Mouse (Mus musculus): ENCODE measurements around the gene Cep19. TPM values are rescaled to one million over a fixed set of nuclear protein-coding genes. Genes with fewer than 3 reads are reported as not detected.
"Not testable (repeated sequence)": the region's sequence is repeated elsewhere in the genome, so short reads cannot be mapped to it uniquely, and the experiment has no call there.

Cep19 gene
- polyA plus RNA-seq, 1 experiment from 2014 or later, result 22.3 TPM

DNA sequence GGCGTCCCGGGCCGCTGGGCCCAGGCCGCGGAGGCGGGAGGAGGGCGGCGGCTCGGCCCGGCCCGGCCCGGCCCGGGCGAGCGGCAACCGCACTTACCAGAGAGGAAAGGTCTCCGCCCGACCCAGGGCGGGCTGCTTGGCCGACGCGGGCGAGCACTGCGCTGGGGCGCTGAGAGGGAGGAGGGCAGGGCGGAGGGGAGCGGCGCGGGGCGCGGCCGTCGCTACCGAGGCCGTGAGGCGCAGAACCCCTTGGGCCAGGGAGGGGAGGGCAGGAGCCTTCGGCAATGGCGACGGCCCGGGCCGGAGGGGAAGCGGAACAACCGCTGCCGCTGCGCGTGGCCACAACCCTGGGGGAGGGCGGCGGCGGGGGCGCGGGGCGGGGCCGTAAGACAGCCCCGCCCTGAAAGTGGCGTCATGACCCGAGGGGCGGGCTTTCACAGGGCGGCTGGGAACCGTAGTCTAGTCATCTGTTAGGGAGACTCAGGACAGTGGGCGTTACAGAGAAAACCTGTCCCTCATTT is 20.5 kb upstream of the Cep19 start, which contains the start of gene Pak2:
Pak2 (minus strand) TSS at position 352 of the 521 bp plus-strand sequence.
- Histone ChIP-seq H3K27ac (ENCODE audit: low read depth, low read length) (peak within 1 kb of the TSS; percentile 100), H3K36me3 (ENCODE audit: control insufficient read depth, insufficient read depth) (no peaks in the 10 kb centered on the region; the same call in 1 of the 2 replicates), H3K9ac (ENCODE audit: low read depth, low read length) (peak within 1 kb of the TSS; percentile 94), H3K4me1 (replicated peaks; ENCODE audit: control insufficient read depth, insufficient read depth, low read length) (0 out of 2 replicates have a peak, but pooled peaks cover 6% of the 10 kb centered on the region), H3K27me3 (replicated peaks; ENCODE audit: control insufficient read depth, insufficient read depth, low read length) (no peaks in the 10 kb centered on the region), H3K4me2 (replicated peaks; ENCODE audit: low read depth) (peak within 1 kb of the TSS; percentile 64), H3K4me3 (ENCODE audit: low read depth, low read length) (peak within 1 kb of the TSS; percentile 97), H3K9me3 (ENCODE audit: control insufficient read depth) (no peaks in the 10 kb centered on the region)
- TF ChIP-seq CTCF (IDR thresholded peaks at IDR 0.05; ENCODE audit: low read depth), result no peak
- peak; percentile 97 for ATAC-seq
- under 1% methylated on average over 50 of the region's 60 CpGs for WGBS

- ATAC-seq, result peak; percentile 60
- Histone ChIP-seq H3K9ac (ENCODE audit: low read depth, low read length) (no peak overlapping the region), H3K4me2 (replicated peaks; ENCODE audit: low read depth) (0 out of 2 replicates have a peak overlapping the region, but pooled peaks have one; percentile 3), H3K36me3 (ENCODE audit: control insufficient read depth, insufficient read depth) (peaks cover 37% of the 10 kb centered on the region), H3K27ac (ENCODE audit: low read depth, low read length) (peak overlapping the region; percentile 24; the same call in 1 of the 2 replicates), H3K4me3 (ENCODE audit: low read depth, low read length) (no peak overlapping the region), H3K4me1 (replicated peaks; ENCODE audit: control insufficient read depth, insufficient read depth, low read length) (no peaks in the 10 kb centered on the region), H3K9me3 (ENCODE audit: control insufficient read depth) (no peaks in the 10 kb centered on the region), H3K27me3 (replicated peaks; ENCODE audit: control insufficient read depth, insufficient read depth, low read length) (no peaks in the 10 kb centered on the region)
- no peak for TF ChIP-seq CTCF (IDR thresholded peaks at IDR 0.05; ENCODE audit: low read depth)
- 39% methylated on average over 17 of the region's 17 CpGs for WGBS
Measured at GRCm38 (mm10) chr16:32087629-32088443, 11.8 kb upstream of the Cep19 start.

GRCm38 (mm10) chr16:32091466-32091865 is 8.1 kb upstream of the Cep19 start:
- Histone ChIP-seq H3K9me3 (ENCODE audit: control insufficient read depth) (no peaks in the 10 kb centered on the region), H3K4me3 (ENCODE audit: low read depth, low read length) (no peak overlapping the region), H3K9ac (ENCODE audit: low read depth, low read length) (no peak overlapping the region), H3K36me3 (ENCODE audit: control insufficient read depth, insufficient read depth) (peaks cover 32% of the 10 kb centered on the region), H3K4me2 (replicated peaks; ENCODE audit: low read depth) (no peak overlapping the region), H3K27me3 (replicated peaks; ENCODE audit: control insufficient read depth, insufficient read depth, low read length) (no peaks in the 10 kb centered on the region), H3K4me1 (replicated peaks; ENCODE audit: control insufficient read depth, insufficient read depth, low read length) (no peaks in the 10 kb centered on the region), H3K27ac (ENCODE audit: low read depth, low read length) (peak overlapping the region; percentile 41; the same call in 1 of the 2 replicates)
- WGBS, result 85% methylated on average over 7 of the region's 7 CpGs
- no peak for TF ChIP-seq CTCF (IDR thresholded peaks at IDR 0.05; ENCODE audit: low read depth)
- ATAC-seq, result no peak

GRCm38 (mm10) chr16:32097757-32098156 is 1.8 kb upstream of the Cep19 start:
- not testable (repeated sequence) for H3K27ac ChIP-seq (ENCODE audit: low read depth, low read length); ATAC-seq; H3K9me3 ChIP-seq (ENCODE audit: control insufficient read depth); H3K4me3 ChIP-seq (ENCODE audit: low read depth, low read length); H3K4me2 ChIP-seq (replicated peaks; ENCODE audit: low read depth); H3K9ac ChIP-seq (ENCODE audit: low read depth, low read length); H3K27me3 ChIP-seq (replicated peaks; ENCODE audit: control insufficient read depth, insufficient read depth, low read length); H3K4me1 ChIP-seq (replicated peaks; ENCODE audit: control insufficient read depth, insufficient read depth, low read length)
- H3K36me3 ChIP-seq (ENCODE audit: control insufficient read depth, insufficient read depth), result peaks cover 11% of the 10 kb centered on the region
- WGBS, result 72% methylated on average over 2 of the region's 2 CpGs

GRCm38 (mm10) chr16:32098897-32099637 is 533 bp upstream of the Cep19 start:
- peaks cover 11% of the 10 kb centered on the region; the same call in 1 of the 2 replicates for H3K36me3 ChIP-seq (ENCODE audit: control insufficient read depth, insufficient read depth)
- no peaks in the 10 kb centered on the region for H3K4me1 ChIP-seq (replicated peaks; ENCODE audit: control insufficient read depth, insufficient read depth, low read length)
- whole genome bisulfite sequencing, result 1% methylated on average over 39 of the region's 39 CpGs
- H3K9me3 ChIP-seq (ENCODE audit: control insufficient read depth), result no peaks in the 10 kb centered on the region
- no peaks in the 10 kb centered on the region for H3K27me3 ChIP-seq (replicated peaks; ENCODE audit: control insufficient read depth, insufficient read depth, low read length)
- ATAC-seq, result peak; percentile 41
- peak overlapping the region; percentile 90 for H3K4me2 ChIP-seq (replicated peaks; ENCODE audit: low read depth)
- H3K27ac ChIP-seq (ENCODE audit: low read depth, low read length), result peak overlapping the region; percentile 73
- H3K4me3 ChIP-seq (ENCODE audit: low read depth, low read length), result peak overlapping the region; percentile 78
- H3K9ac ChIP-seq (ENCODE audit: low read depth, low read length), result peak overlapping the region; percentile 75
- TF ChIP-seq CTCF (IDR thresholded peaks at IDR 0.05; ENCODE audit: low read depth), result no peak

DNA sequence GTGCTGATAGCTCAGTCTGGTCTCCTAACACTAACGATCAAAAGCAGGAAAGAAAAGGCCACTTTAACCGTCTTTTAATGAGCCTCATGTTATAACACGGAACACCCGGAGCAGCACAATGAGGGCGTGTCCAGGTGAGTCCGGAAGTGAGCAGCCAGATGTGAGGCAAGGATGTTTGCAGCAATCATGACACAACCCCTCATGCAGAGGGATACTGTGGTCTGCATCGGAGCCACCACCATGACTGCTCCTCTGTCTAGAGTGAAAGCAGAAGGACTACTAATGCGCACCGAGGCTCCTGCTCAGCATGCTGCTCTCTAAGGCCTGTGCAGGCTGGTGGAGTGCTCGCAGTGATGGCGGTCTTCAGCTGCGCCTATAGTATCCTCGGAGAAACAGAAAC is 2.7 kb downstream of the Cep19 start:
- Histone ChIP-seq H3K4me3 (ENCODE audit: low read depth, low read length) (no peak overlapping the region), H3K4me1 (replicated peaks; ENCODE audit: control insufficient read depth, insufficient read depth, low read length) (no peaks in the 10 kb centered on the region), H3K9me3 (ENCODE audit: control insufficient read depth) (no peaks in the 10 kb centered on the region), H3K27ac (ENCODE audit: low read depth, low read length) (no peak overlapping the region), H3K36me3 (ENCODE audit: control insufficient read depth, insufficient read depth) (peaks cover 27% of the 10 kb centered on the region), H3K27me3 (replicated peaks; ENCODE audit: control insufficient read depth, insufficient read depth, low read length) (no peaks in the 10 kb centered on the region), H3K4me2 (replicated peaks; ENCODE audit: low read depth) (no peak overlapping the region), H3K9ac (ENCODE audit: low read depth, low read length) (no peak overlapping the region)
- TF ChIP-seq CTCF (IDR thresholded peaks at IDR 0.05; ENCODE audit: low read depth), result no peak
- ATAC-seq, result no peak
- 74% methylated on average over 13 of the region's 13 CpGs for WGBS

Data from intestine, postnatal 0 days (tissue).